Mouse (Mus musculus): ENCODE measurements at regions not wholly inside any gene's neighbourhood (a gene's known extent, or its start where the extent isn't known, plus 50 kb on each side); places are given as distances from the start of the nearest gene placed in this dataset.

DNA sequence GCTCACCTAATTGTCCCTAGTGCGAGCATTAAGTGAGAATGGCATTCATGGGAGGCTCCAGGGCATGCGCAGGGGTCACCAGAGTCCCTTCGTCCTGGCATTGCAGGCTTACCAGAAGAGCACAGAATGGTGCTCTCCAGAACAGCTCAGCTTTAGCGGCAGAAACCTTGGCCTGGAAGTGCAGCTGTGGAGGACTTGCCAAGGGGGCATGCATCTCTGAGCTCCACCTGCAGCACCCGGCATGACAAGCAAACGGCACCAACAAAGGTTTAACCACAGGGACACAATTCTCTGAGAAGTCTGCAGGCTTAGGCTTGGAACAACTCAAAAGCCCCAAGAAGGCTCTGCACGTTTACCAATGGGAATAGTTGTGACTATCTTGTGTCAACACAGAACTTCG is 128.4 kb downstream of the Rpap3 start:
- no peak for TF ChIP-seq CTCF (IDR thresholded peaks at IDR 0.05; ENCODE audit: low read depth)
- no peak for TF ChIP-seq EP300 (IDR thresholded peaks at IDR 0.05; ENCODE audit: low read depth)

All from liver, embryonic 14.5 days (tissue).